Mouse (Mus musculus): ENCODE measurements around the gene Inpp5e.
"Not testable (repeated sequence)": the region's sequence is repeated elsewhere in the genome, so short reads cannot be mapped to it uniquely, and the experiment has no call there.

Inpp5e gene

DNA sequence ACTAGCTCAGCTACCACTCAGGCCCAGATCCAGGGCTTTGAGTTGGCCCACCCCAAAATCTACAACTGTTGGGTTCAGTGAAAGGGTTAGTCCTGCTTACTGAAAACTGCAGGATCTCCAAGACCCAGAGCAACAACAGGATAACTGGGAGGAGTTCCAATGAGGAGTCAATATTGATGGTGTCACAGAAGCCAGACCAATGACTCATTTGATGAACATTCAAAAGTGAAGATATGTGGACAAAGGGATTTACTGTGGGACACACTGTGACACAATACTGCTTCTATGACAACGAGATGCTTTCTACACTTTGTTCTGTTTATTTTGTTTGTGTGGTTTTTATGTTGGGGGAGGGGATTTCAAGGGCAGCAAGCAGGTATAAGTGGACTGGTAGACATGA lies 9.1 kb upstream of the Inpp5e start:
- DNase-seq (ENCODE audit: low spot score), result no peak

DNA sequence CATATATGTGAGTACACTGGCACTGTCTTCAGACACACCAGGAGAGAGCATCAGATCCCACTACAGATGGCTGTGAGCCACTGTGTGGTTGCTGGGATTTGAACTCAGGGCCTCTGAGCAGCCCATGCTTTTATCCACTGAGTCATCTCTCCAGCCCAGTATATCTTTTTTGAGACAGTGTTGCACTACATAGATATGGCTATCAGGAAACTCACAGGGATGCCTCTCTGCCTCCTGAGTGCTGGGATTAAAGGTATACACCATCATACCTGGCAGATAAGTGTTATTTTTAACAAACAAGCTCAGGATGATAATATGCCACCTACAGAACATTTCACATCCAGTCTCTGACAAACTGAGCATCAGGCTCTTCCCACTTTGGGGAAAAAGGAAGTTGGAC lies 8.1 kb upstream of the Inpp5e start:
- DNase-seq (ENCODE audit: low spot score), result peak; percentile 27

DNA sequence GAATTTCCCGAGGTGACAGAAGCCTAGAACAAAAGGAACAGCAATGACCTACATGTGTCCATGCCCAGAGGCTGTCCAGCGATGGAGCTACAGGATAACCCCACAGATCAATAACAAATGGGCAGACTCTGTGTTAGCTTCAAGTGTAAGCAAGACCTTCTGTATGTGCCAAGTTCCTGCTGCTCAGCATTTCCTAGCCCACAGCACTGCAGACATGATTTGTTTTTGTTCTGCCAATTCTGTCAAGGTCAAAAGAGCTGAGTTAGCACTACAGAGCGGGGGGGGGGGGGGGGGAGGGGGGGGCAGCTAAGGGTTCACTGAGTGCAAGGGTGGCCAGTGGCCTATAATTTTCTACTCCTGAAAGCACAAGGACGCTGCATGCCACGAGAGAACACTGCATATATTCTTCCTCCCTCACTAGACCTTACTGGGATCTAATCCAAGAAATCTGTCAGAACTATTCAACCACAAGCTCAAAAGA lies 2.0 kb upstream of the Inpp5e start:
- no peak for DNase-seq (ENCODE audit: low spot score)

- no peak for DNase-seq (ENCODE audit: low spot score)
Measured at GRCm38 (mm10) chr2:26410091-26410490, 1.1 kb upstream of the Inpp5e start.

DNA sequence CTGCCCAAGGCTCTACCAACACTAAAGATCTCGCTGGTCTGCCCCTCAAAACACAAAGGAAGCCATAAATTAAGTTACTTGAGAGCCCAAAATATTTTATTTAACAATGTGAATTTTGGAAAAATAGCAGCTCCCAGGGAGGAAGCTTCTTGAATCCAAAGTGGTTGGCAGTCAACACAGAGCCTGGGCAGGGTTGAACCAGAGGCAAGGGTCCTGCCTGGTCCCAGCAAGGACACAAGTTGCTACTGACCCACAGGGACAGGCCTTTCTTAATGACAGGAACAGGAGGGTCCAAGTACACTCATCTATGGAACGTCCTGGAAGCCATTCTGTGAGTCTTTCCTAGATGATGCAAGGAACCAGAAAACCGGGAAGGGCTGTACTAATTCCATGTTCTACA lies 359 bp upstream of the Inpp5e start:
- DNase-seq (ENCODE audit: low spot score), result no peak

- DNase-seq (ENCODE audit: low spot score), result no peak
Measured at GRCm38 (mm10) chr2:26403306-26403705, 5.7 kb downstream of the Inpp5e start.

GRCm38 (mm10) chr2:26402265-26402664 lies 6.7 kb downstream of the Inpp5e start:
- DNase-seq (ENCODE audit: low spot score), result no peak

- no peak for DNase-seq (ENCODE audit: low spot score)
Measured at GRCm38 (mm10) chr2:26401023-26401422, 8.0 kb downstream of the Inpp5e start.

DNA sequence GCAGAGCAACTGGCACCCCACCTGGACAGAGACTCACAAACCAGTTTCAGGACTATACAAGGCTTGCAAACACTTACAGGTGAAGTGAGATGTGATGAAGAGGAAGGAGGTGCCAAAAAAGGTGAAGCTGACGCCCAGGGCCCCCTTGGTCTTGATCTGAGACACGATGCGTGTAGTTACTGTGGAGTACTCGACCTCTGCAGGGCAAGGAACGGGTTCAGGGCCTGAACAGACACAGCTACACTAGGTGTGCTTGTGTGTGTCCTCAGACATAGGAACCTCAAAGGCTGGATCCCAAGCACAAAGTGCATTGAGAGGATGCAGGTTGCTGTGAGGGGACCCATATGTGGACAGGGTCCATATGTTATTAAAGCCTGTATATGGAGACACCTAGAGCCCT lies 8.7 kb downstream of the Inpp5e start:
- no peak for DNase-seq (ENCODE audit: low spot score)

GRCm38 (mm10) chr2:26399647-26400046 lies 9.4 kb downstream of the Inpp5e start:
- no peak for DNase-seq (ENCODE audit: low spot score)

- DNase-seq (ENCODE audit: low spot score), result no peak
Measured at GRCm38 (mm10) chr2:26398978-26399377, 10.0 kb downstream of the Inpp5e start.

GRCm38 (mm10) chr2:26391617-26392016 lies 17.4 kb downstream of the Inpp5e start:
- DNase-seq (ENCODE audit: low spot score), result no peak

- DNase-seq (ENCODE audit: low spot score), result no peak
Measured at GRCm38 (mm10) chr2:26390954-26391353, 18.0 kb downstream of the Inpp5e start.

- DNase-seq (ENCODE audit: low spot score), result peak; percentile 75
Measured at GRCm38 (mm10) chr2:26389154-26389690, 19.8 kb downstream of the Inpp5e start, which contains the start of the genes Entr1 and Pmpca. Entr1 (minus strand) TSS chr2:26389316. Pmpca (plus strand) TSS chr2:26389339.

DNA sequence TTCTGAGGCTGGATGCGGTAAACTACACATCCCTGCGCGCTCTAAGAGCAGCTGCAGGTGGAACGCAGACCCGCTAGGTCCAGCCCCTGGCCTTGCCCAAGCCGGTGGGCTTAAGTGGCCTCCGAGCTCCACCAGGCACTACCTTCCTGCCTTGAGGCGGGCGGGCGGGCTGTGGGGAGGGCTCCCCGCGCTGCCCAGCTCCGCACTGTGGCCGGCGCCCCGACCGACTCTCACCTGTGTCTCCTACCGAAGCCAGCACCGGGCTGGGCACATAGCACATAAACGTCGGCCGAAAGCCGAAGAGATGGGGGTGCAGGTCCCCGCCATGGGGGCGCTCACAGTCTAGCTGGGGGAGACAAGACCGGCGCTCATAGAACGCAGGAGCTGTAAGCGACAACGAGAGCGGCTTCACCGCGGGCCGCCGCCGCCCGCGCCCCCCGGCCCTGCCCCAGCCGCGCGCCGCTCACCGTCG lies 20.3 kb downstream of the Inpp5e start:
- peak; percentile 12 for DNase-seq (ENCODE audit: low spot score)

DNA sequence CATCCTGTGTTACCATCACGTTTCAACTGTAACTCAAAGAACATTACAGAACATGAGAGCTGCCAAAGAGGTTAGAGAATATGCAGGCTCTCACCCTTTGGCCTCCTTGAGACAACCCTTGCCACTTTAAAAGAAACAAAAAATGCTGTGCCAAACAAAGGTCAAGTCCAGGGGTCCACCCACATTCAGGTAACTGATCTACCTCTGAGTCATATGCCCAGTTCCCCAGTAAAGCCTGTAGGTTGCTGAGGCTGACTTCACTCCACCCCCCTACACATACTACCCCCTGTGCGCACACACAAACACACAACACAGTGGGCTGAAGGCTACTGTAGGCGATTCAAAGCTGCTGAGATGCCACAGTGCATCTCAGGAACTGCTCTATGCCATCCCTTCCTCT lies 21.3 kb downstream of the Inpp5e start:
- no peak for DNase-seq (ENCODE audit: low spot score)

- DNase-seq (ENCODE audit: low spot score), result not testable (repeated sequence)
Measured at GRCm38 (mm10) chr2:26380871-26381270, 28.1 kb downstream of the Inpp5e start.

- peak; percentile 77 for DNase-seq (ENCODE audit: low spot score)
Measured at GRCm38 (mm10) chr2:26380131-26380771, 28.8 kb downstream of the Inpp5e start, which contains the start of gene Snapc4. Snapc4 (minus strand) TSS chr2:26380653.

GRCm38 (mm10) chr2:26372396-26372795 lies 36.6 kb downstream of the Inpp5e start:
- DNase-seq (ENCODE audit: low spot score), result no peak

- no peak for DNase-seq (ENCODE audit: low spot score)
Measured at GRCm38 (mm10) chr2:26368572-26368971, 40.4 kb downstream of the Inpp5e start.

GRCm38 (mm10) chr2:26367911-26368310 lies 41.1 kb downstream of the Inpp5e start:
- DNase-seq (ENCODE audit: low spot score), result no peak

DNA sequence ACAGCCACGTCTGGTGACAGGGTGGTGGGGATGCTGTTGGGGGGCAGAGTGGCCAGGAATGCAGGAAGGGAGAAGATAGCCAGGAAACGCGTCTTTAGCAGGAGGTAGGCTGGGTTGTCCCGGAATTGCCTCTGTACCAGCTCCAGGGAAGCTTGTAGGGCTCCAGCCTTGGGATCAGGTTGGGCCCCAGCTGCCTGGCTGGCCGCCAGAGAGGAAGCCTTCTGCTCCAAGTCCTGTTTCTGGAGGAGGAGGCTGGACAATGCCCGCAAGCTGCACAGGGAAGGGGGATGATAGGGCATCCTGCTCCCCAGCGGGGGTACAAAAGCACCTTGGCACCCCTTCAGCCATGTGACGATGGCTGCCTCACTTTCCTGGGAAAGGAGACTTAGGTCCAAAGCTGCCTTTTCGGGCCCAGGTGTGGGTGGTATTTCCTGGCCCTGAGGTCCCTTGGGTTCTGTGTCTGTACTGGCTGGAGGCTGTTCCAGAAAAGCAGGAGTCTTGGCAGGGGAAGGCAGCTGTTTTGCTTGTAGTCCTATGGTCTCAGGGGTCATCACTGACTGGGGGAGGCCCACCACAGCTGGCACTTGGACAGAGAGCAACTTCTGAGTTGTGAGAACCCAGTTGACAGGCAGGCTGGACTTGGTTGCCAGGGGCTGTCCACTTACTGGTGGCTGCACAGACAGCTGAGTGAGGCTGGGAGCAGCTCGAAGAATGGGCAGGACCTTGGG lies 44.1 kb downstream of the Inpp5e start:
- no peak for DNase-seq (ENCODE audit: low spot score)

DNA sequence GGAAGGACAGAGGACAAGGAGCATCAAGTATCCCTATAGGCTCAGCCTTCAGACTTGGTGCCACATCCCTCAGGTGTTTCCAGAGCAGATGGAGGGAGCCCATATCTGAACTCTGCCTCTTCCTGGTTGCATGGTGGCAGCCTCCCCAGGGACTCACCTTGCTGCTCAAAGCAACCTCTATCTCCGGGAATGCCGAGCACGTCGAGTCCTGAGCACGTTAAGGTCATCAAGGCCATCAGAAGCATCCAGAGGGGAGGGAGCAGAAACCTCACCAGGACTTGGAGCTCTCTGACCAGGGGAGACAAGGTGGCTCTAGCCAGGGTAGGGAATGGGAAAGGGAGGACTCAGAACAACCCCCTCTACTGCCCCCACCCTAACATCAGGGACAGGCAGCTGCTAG lies 45.5 kb downstream of the Inpp5e start:
- DNase-seq (ENCODE audit: low spot score), result no peak

Measured in c-Kit-positive CD71-positive TER-119-positive erythroid progenitor cells, embryonic 14.5 days (primary cell).